Mouse (Mus musculus) thymus, postnatal 4 days (tissue): ENCODE data around the gene Ankle1.
"Not testable (repeated sequence)": the region's sequence is repeated elsewhere in the genome, so short reads cannot be mapped to it uniquely, and the experiment has no call there.

Experiments used
- DNase-seq: peaks from one replicate; pipeline ENCODE4 v3.0.0; 2021

Gene Ankle1

DNA sequence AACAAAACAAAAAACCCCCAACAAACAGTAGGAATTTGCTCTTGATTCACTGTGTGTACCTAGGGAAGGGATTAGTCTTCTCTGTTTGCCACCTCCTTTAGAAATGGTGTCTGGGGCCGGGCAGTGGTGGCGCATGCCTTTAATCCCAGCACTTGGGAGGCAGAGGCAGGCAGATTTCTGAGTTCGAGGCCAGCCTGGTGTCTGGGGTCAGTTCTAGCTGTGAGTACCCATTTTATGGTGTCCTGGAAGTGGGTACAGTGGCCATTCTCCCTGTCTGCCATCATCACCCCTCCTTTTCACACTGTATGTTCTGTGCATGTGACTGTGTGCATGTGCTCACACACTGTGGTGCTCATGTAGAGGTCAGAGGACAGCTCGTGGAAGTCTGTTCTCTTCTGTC, 2.4 kb downstream of the Ankle1 start:
- no peak for DNase-seq

DNA sequence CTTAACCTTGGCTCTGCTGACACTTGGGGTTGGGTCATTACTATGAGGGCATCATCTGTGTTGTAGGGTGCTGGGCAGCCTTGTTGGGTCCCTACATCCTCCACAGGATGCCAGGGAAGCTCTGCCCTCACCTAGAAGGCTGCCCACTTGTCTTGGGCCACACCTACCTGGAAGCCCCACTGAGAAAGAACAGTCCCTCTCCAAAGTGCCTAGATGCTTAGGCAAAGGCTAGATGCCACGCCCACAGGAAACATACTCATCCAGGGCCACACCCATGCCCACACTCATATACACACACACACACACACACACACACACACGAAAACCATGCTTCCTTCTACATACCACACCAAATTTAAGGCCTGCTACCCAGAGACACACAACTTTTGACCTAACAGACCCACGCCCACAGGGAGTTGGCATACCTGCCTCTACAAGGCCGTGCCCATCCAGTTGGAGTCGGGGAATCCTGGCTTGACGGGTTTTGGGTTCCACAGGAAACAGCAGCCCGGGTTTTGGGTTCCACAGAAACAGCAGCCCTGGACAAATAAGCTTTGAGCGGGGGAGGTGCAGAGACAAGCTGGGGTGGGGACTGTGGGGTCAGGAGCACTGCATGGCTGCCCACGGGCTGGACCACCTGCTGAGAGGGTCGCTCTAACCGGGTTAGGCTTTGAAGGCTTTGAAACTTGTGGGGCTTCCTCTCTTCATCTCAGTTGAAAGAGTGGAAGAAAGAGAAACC, 5.9 kb downstream of the Ankle1 start:
- peak; percentile 57 for DNase-seq

DNA sequence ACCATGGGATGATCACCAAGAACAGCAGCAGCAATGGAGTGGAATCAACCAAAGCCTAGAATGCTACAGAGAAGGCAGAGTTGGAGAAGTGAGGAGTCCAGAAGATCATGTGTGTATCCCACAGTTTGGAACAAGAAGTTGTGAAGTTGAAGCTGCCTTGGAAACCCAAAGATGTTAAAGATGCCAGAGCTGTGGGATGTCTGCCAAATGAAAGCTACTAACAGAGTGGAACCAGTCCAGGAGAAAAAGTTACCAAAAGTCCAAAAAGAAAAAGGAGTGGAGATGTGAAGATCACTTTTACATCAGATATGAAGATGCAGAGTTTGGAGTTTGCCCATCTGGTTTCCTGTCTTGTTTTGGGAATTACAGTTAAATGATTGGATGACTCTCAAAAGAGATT, 16.3 kb downstream of the Ankle1 start:
- no peak for DNase-seq

DNA sequence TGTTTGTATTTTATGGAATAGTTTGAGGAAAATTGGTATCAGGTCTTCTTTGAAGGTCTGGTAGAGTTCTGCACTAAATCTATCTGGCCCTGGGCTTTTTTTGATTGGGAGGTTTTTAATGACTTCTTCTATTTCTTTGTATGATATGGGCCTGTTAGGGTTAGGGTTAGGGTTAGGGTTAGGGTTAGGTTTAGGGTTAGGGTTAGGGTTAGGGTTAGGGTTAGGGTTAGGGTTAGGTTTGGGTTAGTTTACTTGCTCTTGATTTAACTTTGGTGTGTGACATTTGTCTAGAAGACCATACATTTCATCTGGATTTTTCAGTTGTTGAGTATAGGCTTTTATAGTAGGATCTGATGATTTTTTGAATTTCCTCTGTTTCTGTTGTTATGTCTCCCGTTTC, 27.1 kb downstream of the Ankle1 start:
- not testable (repeated sequence) for DNase-seq

DNA sequence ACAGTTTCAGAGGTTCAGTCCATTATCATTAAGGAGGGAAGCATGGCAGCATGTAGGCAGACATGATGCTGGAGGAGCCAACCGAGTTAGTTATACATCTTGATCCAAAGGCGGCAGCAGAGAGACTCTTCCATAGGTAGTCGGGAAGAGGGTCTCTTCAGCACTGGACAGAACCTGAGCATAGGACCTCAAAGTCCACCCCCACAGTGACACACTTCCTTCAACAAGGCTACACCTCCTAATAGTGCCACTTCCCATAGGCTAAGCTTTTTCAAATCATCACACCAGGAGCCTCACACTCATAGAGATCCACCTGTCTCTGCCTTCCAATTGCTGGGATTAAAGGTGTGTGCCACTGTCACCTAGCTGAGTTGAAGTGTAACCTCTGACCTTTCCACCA, 31.2 kb downstream of the Ankle1 start:
- DNase-seq, result no peak

DNA sequence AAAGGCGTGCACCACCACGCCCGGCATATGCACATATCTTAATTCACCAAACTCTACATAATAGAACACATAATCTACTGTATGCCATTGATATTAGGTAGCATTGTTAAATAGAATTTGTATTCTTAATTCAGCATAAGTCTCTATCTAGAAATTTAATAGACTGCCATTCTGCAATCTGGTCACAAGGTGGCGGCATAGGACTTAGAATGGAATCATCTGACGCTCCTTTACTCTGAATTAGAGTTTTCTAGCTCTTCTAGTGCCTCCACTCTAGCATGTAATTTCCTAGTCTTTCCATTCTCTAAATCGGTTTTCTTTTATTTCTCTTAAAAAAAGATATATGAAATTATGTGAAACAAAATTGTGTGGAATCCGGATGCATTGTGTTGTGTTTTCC, 35.6 kb downstream of the Ankle1 start:
- DNase-seq, result peak; percentile 71

DNA sequence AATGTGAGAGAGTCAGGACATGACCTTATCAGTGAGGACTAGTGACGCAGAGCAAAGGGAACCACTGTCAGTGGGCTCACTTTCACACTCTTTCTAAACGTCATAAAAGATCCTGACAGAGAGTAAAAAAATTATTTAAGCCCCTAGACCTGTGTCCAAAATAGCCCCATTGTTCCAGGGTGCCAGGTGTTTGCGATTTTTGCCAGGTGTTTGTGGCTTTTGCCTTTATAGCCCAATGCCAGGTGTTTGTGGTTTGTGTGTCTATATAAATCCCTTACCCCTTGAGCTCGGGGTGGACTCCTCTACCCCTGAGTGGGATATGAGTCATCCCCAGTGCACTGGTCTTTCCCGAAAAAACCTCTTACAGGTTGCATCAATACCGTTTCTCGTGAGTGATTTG, 39.3 kb downstream of the Ankle1 start:
- DNase-seq, result no peak

DNA sequence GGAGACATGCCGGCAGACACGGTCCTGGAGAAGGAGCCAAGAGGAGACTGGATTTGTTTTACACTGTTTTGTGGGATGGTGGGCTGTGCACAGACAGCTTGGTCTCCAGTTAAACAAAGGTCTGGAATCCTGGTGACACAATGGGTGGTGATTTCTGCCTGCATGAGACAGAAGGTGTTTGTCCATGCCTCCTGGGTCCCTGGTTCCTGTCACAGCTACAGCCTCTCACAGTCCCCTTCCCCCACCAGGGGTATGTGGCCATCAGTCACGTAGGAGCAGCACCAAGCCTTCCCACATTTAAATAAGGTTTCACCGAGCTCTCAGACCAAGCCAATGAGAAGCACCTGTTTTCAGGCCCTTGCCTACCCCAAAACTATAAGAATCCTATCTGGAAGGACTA, 45.5 kb downstream of the Ankle1 start:
- no peak for DNase-seq

DNA sequence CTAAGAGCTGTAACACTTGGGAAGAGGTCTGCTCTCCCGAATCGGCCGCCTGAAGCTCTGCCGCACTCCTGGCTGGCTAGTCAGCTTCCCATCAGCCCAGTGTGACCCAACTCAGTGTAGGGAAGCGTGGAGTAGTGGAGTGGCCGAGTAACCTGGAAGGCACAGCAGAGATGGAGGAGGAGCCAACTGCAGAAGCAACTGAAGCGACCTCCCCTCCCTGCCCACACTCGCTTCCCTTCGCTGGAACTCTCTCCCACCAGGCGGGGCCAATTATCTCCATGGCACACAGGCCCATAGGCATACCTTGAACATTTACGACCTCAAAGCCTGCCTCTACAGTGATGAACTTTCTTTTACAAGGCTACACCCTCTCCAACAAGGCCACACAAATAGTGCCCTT, 46.0 kb downstream of the Ankle1 start:
- DNase-seq, result peak; percentile 7

DNA sequence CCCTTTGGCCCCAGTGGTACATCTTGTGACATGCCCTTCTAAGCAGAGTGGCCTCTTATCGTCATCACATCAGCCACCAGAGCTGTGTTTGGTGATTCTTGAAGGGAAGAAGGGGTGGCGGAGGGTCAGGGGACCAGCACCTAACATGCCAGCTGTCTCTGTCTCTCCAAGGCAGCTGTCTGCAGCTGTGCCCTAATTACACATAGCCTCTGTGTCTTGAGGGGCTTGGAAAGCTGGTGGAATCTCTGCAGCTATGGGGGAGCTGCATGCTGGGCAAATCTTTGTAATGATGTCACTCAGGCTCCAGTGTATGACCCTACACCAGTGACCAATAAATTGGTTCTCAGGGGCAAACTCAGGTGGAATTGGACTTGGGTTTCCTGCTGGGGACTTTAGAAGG, 46.9 kb downstream of the Ankle1 start:
- peak; percentile 11 for DNase-seq

DNA sequence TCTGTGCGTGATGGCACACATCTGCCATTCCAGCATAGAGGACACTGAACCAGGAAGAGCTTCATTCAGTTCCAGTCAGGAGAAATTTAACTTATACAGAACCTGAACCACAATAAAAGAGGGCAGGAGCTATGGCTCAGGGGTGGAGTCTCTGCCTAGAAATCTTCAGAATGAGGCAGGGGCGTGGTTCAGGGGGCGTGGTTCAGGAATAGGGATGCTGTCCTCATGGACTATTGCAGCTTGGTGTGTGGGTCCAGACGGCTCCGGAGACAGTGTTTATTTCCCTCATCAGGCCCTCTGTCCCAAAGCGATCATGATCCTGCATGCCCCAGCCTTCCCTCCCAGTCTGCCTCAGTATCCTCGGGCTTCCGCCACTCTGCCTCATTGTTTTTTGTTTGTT, 48.9 kb downstream of the Ankle1 start:
- DNase-seq, result peak; percentile 12

DNA sequence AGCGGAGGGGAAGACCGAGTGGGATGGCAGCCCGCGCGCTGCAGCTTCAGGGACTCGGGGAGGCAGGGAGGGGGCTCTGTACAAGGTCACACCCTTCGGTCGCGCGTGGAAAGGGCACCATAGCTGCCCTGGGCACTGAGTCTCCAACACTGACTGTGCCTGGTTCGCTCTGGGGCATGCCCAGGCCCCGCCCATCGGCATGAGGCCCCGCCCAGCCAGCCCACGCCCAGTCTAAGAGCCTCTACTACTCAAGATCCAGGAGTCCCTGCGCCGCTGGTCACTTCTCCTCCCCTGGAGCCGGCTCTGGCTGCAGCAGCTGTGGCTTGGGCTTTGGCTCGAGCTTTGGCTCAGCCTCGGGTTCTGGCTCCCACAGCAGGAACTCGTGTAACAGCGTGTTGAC, 51.1 kb downstream of the Ankle1 start:
- peak; percentile 38 for DNase-seq

DNA sequence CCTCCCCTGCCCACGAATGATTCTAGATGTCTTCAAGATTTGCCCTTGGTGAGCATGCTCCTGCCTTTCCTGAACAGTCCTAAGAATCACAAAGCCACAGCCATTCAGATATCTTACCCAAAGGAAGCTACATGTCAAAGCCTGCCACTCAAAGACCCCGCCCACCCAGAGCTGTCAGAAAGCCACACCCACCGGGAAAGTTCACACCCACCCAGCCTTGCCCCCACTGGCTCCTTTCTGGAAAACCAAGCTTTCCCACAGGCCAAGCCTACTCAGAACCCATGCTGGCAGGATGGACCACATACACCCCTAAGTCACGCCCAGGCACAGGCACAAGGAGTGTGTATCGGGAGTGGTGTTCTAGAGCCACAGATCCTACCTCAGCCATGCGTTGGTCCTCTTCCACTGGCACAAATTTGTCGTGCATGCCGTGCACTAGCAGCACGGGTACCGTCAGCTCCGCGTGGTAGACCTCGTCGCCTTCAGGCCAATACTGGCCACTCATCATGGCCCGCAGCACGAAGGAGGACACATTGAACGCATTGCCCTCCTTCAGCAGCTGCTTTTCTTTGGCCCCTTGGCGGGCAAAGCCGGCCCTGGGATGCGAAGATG, 52.0 kb downstream of the Ankle1 start:
- peak; percentile 28 for DNase-seq
